Mouse (Mus musculus) heart, postnatal 14 days (tissue): ENCODE data around the gene Mrgprh. TPM values are rescaled to one million over a fixed set of nuclear protein-coding genes. Genes with fewer than 3 reads are reported as not detected.

Experiments used
- DNase-seq, 2 experiments: peaks; one replicate each; pipeline ENCODE4 v3.0.0; 2021 to 2022
- intact Hi-C: fragments of 180-260 bp; cut with DNase I; formaldehyde crosslinking; loops from one replicate; pipeline ENCODE4 v1.15.1; 2025
- long read RNA-seq, 2 experiments: library from polyadenylated mRNA; stranded (forward); transcript quantifications; one replicate each; pipeline ENCODE4 v2.0.0; 2021
- total RNA-seq, 2 experiments: library from RNA; stranded (reverse); gene quantifications; 2 replicates each; pipeline ENCODE4 v1.2.3; 2021

Mrgprh gene
- total RNA-seq = 1 to 10 TPM; 3.6 to 4.1 TPM
- long read RNA-seq, experiment 1, partial matches to known transcripts = 0 of 1 reads
- long read RNA-seq, experiment 1, other reads (novel, unspliced or antisense) = 1 of 1 reads
- long read RNA-seq, experiment 2, partial matches to known transcripts = 0 of 1 reads
- long read RNA-seq, experiment 2, other reads (novel, unspliced or antisense) = 1 of 1 reads

- intact Hi-C loops = no loop called here
- no peak for DNase-seq
Observed at GRCm38 (mm10) chr17:12875734-12876133, at the start of gene Mrgprh. TSS of gene Mrgprh (plus strand) at chr17:12876034.

GRCm38 (mm10) chr17:12830351-12830750, 45.5 kb upstream of the Mrgprh start:
- DNase-seq = no peak
- intact Hi-C loops = no loop called here

- DNase-seq = peak; percentile 57 to 67
- intact Hi-C loops = no loop called here
Observed at GRCm38 (mm10) chr17:12832231-12832630, 43.6 kb upstream of the Mrgprh start.

GRCm38 (mm10) chr17:12832657-12833056, 43.2 kb upstream of the Mrgprh start:
- no peak for DNase-seq
- intact Hi-C loops = no loop called here

GRCm38 (mm10) chr17:12834317-12834716, 41.5 kb upstream of the Mrgprh start:
- intact Hi-C loops = no loop called here
- DNase-seq = no peak

- DNase-seq = no peak
- intact Hi-C loops = no loop called here
Observed at GRCm38 (mm10) chr17:12834826-12835225, 41.0 kb upstream of the Mrgprh start.

GRCm38 (mm10) chr17:12835738-12836137, 40.1 kb upstream of the Mrgprh start:
- intact Hi-C loops = no loop called here
- no peak for DNase-seq

- intact Hi-C loops = no loop called here
- DNase-seq = no peak
Observed at GRCm38 (mm10) chr17:12839475-12840267, 36.2 kb upstream of the Mrgprh start.

- DNase-seq = no peak
- intact Hi-C loops = no loop called here
Observed at GRCm38 (mm10) chr17:12843826-12844225, 32.0 kb upstream of the Mrgprh start.

- intact Hi-C loops = no loop called here
- DNase-seq = no peak
Observed at GRCm38 (mm10) chr17:12844540-12844939, 31.3 kb upstream of the Mrgprh start.

GRCm38 (mm10) chr17:12845862-12846261, 30.0 kb upstream of the Mrgprh start:
- no peak for DNase-seq
- intact Hi-C loops = no loop called here

- intact Hi-C loops = no loop called here
- DNase-seq = no peak
Observed at GRCm38 (mm10) chr17:12846474-12846873, 29.4 kb upstream of the Mrgprh start.

GRCm38 (mm10) chr17:12847736-12848135, 28.1 kb upstream of the Mrgprh start:
- DNase-seq = no peak
- intact Hi-C loops = no loop called here

- no peak for DNase-seq
- intact Hi-C loops = no loop called here
Observed at GRCm38 (mm10) chr17:12849778-12850382, 26.0 kb upstream of the Mrgprh start.

- DNase-seq = no peak
- intact Hi-C loops = no loop called here
Observed at GRCm38 (mm10) chr17:12851689-12852088, 24.1 kb upstream of the Mrgprh start.

- DNase-seq = no peak
- intact Hi-C loops = no loop called here
Observed at GRCm38 (mm10) chr17:12853821-12854220, 22.0 kb upstream of the Mrgprh start.

- intact Hi-C loops = no loop called here
- no peak for DNase-seq
Observed at GRCm38 (mm10) chr17:12854386-12854785, 21.4 kb upstream of the Mrgprh start.

- intact Hi-C loops = no loop called here
- DNase-seq = no peak
Observed at GRCm38 (mm10) chr17:12857395-12857794, 18.4 kb upstream of the Mrgprh start.

GRCm38 (mm10) chr17:12858072-12858471, 17.8 kb upstream of the Mrgprh start:
- intact Hi-C loops = no loop called here
- no peak for DNase-seq

GRCm38 (mm10) chr17:12859006-12859520, 16.8 kb upstream of the Mrgprh start:
- intact Hi-C loops = no loop called here

GRCm38 (mm10) chr17:12864111-12864510, 11.7 kb upstream of the Mrgprh start:
- intact Hi-C loops = no loop called here
- no peak for DNase-seq

More at GRCm38 (mm10) chr17:12859006-12859520, 16.8 kb upstream of the Mrgprh start:
- DNase-seq = no peak
